Mouse (Mus musculus) left cerebral cortex, adult 18-20 months (tissue): Measurements from ENCODE around the gene Lgals7. TPM values are rescaled to one million over a fixed set of nuclear protein-coding genes. Genes with fewer than 3 reads are reported as not detected.
"Not testable (repeated sequence)": the region's sequence is repeated elsewhere in the genome, so short reads cannot be mapped to it uniquely, and the experiment has no call there.

Experiments
- DNase-seq, 2 experiments: peaks; one replicate each; pipeline ENCODE4 v3.0.0; 2021 to 2022; ENCODE audit warnings: low spot score in 2 of 2, mixed read lengths in 1 of 2
- total RNA-seq, 2 experiments: library from RNA; stranded (reverse); gene quantifications; 2 replicates each; pipeline ENCODE4 v1.2.3; 2021

Gene Lgals7
- total RNA-seq, 2 experiments from 2014 or later, result 0.74 TPM; not detected in 1

- no peak for DNase-seq
These were observed 12.4 kb downstream of the Lgals7 start for GRCm38 (mm10) chr7:28876099-28876498.

- no peak for DNase-seq
These were observed 13.5 kb downstream of the Lgals7 start for GRCm38 (mm10) chr7:28877155-28877554.

GRCm38 (mm10) chr7:28877856-28878255 lies 14.2 kb downstream of the Lgals7 start:
- no peak for DNase-seq

GRCm38 (mm10) chr7:28879606-28880005 lies 16.0 kb downstream of the Lgals7 start:
- DNase-seq, result no peak

GRCm38 (mm10) chr7:28880554-28880953 lies 16.9 kb downstream of the Lgals7 start:
- no peak for DNase-seq

GRCm38 (mm10) chr7:28881199-28881598 lies 17.5 kb downstream of the Lgals7 start, which contains the start of gene Capn12:
Gene Capn12 (plus strand): TSS chr7:28881422.
- no peak for DNase-seq

- no peak for DNase-seq
These were observed 19.4 kb downstream of the Lgals7 start for GRCm38 (mm10) chr7:28883039-28883438.

GRCm38 (mm10) chr7:28883704-28884103 lies 20.1 kb downstream of the Lgals7 start:
- DNase-seq, result not testable (repeated sequence)

- DNase-seq, result no peak
These were observed 22.8 kb downstream of the Lgals7 start for GRCm38 (mm10) chr7:28886486-28886885.

- DNase-seq, result no peak
These were observed 25.1 kb downstream of the Lgals7 start for GRCm38 (mm10) chr7:28888701-28889161.

GRCm38 (mm10) chr7:28892601-28893000 lies 28.9 kb downstream of the Lgals7 start:
- no peak for DNase-seq

GRCm38 (mm10) chr7:28893643-28894265 lies 30.1 kb downstream of the Lgals7 start:
- no peak for DNase-seq

GRCm38 (mm10) chr7:28894942-28895341 lies 31.3 kb downstream of the Lgals7 start:
- no peak for DNase-seq

- DNase-seq, result no peak
These were observed 34.0 kb downstream of the Lgals7 start for GRCm38 (mm10) chr7:28897661-28898060.

GRCm38 (mm10) chr7:28899972-28900371 lies 36.3 kb downstream of the Lgals7 start:
- DNase-seq, result no peak

GRCm38 (mm10) chr7:28901311-28902125 lies 37.9 kb downstream of the Lgals7 start:
- DNase-seq, result no peak

GRCm38 (mm10) chr7:28902180-28902579 lies 38.5 kb downstream of the Lgals7 start:
- no peak for DNase-seq

- peak; percentile 70 to 86 for DNase-seq
These were observed 39.2 kb downstream of the Lgals7 start for GRCm38 (mm10) chr7:28902809-28903208.

GRCm38 (mm10) chr7:28903778-28904177 lies 40.1 kb downstream of the Lgals7 start:
- peak; percentile 86 to 88 for DNase-seq

- DNase-seq, result no peak
These were observed 43.5 kb downstream of the Lgals7 start for GRCm38 (mm10) chr7:28907195-28907594.

GRCm38 (mm10) chr7:28911632-28912031 lies 48.0 kb downstream of the Lgals7 start:
- DNase-seq, result no peak

- no peak for DNase-seq
These were observed 49.5 kb downstream of the Lgals7 start for GRCm38 (mm10) chr7:28913171-28913570.
